Mouse (Mus musculus) small intestine, adult 2 months (tissue): Measurements from ENCODE around the gene Hectd3.

Source experiments
- CTCF ChIP-seq: fragments of 200-500 bp; IDR thresholded peaks from 2 replicates; pipeline ENCODE4 v1.5.1; 2012; ENCODE audit warnings: low read depth, mild to moderate bottlenecking, control low read depth, inconsistent platforms, low read length, moderate library complexity, mixed read lengths; ENCODE audit not compliant: insufficient replicate concordance, insufficient read length; ENCODE audit errors: extremely low read depth
- POLR2A ChIP-seq: fragments of 200-500 bp; IDR thresholded peaks from 2 replicates; pipeline ENCODE4 v1.6.1; 2012; ENCODE audit warnings: low read depth, mild to moderate bottlenecking, control low read depth, inconsistent platforms, low read length, moderate library complexity

DNA sequence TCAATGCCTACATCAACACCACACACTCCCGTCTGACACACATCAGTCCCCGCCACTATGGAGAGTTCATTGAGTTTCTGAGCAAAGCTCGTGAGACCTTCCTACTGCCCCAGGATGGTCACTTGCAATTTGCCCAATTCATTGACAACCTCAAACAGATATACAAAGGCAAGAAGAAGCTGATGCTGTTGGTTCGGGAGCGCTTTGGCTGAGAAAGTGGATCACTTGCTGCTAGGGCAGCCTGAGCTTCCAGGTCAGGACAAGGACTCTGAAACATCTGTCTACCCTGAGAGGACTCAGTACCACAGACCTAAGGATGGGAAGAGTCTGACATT lies 8.0 kb upstream of the Hectd3 start:
- TF ChIP-seq CTCF = no peak
- no peak for TF ChIP-seq POLR2A
